Mouse (Mus musculus): ENCODE measurements around the gene Exoc3l4.

GRCm38 (mm10) chr12:111396997-111397396 lies 19.8 kb upstream of the Exoc3l4 start:
- TF ChIP-seq CTCF (IDR thresholded peaks at IDR 0.05; ENCODE audit: insufficient read depth, low read length) (no peak), POLR2A (IDR thresholded peaks at IDR 0.05; ENCODE audit: borderline replicate concordance, extremely low read depth, low read depth, low read length) (no peak)

Data from lung, adult 2 months (tissue).